Mouse (Mus musculus): Measurements from ENCODE around the gene Syne2.

DNA sequence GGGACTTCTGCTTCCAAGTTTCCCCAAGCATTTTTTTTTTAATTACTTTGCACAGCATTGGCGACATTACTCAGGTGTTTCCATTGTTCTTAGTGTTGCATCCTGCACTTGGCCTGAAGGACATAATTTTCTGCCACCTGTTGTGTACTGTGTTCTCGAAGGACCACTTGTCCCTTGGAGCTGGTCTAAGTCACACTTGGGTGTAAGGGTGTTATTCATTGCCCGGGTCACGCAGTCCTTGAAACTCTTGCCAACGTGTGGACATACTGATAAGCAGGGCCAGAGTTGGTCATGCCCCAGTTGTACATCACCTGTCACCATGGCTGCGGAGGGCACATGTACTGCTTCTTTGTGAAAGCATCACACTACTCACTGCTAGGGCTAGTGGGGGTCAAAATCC lies 228.6 kb downstream of the Syne2 start:
- no peak for TF ChIP-seq CTCF (IDR thresholded peaks at IDR 0.05; ENCODE audit: low read depth, low read length)
- no peak for TF ChIP-seq POLR2A (IDR thresholded peaks at IDR 0.05; ENCODE audit: insufficient read depth, low read length)

Data from ES-Bruce4 (cell line).